Mouse (Mus musculus) embryonic facial prominence, embryonic 12.5 days (tissue): ENCODE measurements around the gene Pole3. TPM values are rescaled to one million over a fixed set of nuclear protein-coding genes. Genes with fewer than 3 reads are reported as not detected.
A peak's percentile ranks its signal among the peaks of the same experiment; 100 is the strongest.

Experiments used
- ATAC-seq: fragments of 200-750 bp; cut with Nextera tagmentation; 2 replicates; pipeline ENCODE4 v1.8.0; 2017; ENCODE audit not compliant: insufficient number of reproducible peaks, insufficient read depth, low FRiP score, low TSS enrichment
- H3K27ac ChIP-seq: fragments of 300-500 bp; sonication (generic); 2 replicates; pipeline ENCODE4 v1.5.1; 2016; ENCODE audit warnings: mild to moderate bottlenecking
- H3K27me3 ChIP-seq: fragments of 300-500 bp; sonication (generic); 2 replicates; pipeline ENCODE4 v1.6.1; 2016; ENCODE audit warnings: mild to moderate bottlenecking, moderate library complexity
- H3K36me3 ChIP-seq: fragments of 300-500 bp; sonication (generic); 2 replicates; pipeline ENCODE4 v1.6.1; 2016; ENCODE audit warnings: mild to moderate bottlenecking
- H3K4me1 ChIP-seq: fragments of 300-500 bp; sonication (generic); 2 replicates; pipeline ENCODE4 v1.6.1; 2016
- H3K4me2 ChIP-seq: fragments of 300-500 bp; sonication (generic); replicated peaks from 2 replicates; pipeline ENCODE4 v1.6.1; 2016; ENCODE audit warnings: mild to moderate bottlenecking, moderate library complexity
- H3K4me3 ChIP-seq: fragments of 300-500 bp; sonication (generic); 2 replicates; pipeline ENCODE4 v1.5.1; 2016; ENCODE audit warnings: mild to moderate bottlenecking
- H3K9ac ChIP-seq: fragments of 300-500 bp; sonication (generic); 2 replicates; pipeline ENCODE4 v1.6.1; 2016; ENCODE audit warnings: mild to moderate bottlenecking, moderate library complexity
- H3K9me3 ChIP-seq: fragments of 300-500 bp; sonication (generic); 2 replicates; pipeline ENCODE4 v1.6.1; 2016; ENCODE audit warnings: mild to moderate bottlenecking, moderate library complexity
- WGBS: fragments of 180-500 bp; shearing (Covaris S2); methylation state at CpG from one replicate; pipeline ENCODE4 v1.1.7; 2016; 5-methylcytosine and 5-hydroxymethylcytosine counted together
- polyA plus RNA-seq: library from polyadenylated mRNA; unstranded; fragments of >200 nt; fragmentation: Nextera tagmentation; extraction: Ambion mirVana; gene quantifications from 2 replicates; pipeline ENCODE4 v1.2.1, GENCODE M21; 2016

Gene Pole3
- polyA plus RNA-seq, 1 experiment from 2014 or later = 92.8 TPM

DNA sequence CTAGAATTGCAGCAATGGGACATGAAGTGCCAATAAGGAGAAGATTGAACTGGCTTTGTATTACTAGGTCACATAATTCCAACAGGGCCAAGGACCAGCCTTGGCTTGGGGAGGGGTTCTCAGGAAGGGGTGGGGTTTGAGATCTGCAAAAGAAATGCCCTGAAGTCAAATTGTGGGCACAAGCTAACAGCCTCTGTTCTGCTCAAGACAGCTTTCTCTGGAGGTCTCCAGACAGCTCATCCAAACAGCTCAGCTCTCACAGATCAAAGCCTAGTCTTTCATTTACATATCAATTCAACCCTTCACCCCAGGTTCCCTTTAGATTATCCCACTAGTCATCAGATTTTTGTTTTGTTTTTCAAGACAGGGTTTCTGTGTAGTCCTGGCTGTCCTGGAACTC, 19.9 kb upstream of the Pole3 start:
- Histone ChIP-seq H3K4me2 (no peak overlapping the region), H3K27ac (no peak overlapping the region), H3K27me3 (no peaks in the 10 kb centered on the region), H3K4me1 (no peaks in the 10 kb centered on the region), H3K9me3 (no peaks in the 10 kb centered on the region), H3K4me3 (no peak overlapping the region), H3K9ac (no peak overlapping the region), H3K36me3 (no peaks in the 10 kb centered on the region)
- no peak for ATAC-seq

DNA sequence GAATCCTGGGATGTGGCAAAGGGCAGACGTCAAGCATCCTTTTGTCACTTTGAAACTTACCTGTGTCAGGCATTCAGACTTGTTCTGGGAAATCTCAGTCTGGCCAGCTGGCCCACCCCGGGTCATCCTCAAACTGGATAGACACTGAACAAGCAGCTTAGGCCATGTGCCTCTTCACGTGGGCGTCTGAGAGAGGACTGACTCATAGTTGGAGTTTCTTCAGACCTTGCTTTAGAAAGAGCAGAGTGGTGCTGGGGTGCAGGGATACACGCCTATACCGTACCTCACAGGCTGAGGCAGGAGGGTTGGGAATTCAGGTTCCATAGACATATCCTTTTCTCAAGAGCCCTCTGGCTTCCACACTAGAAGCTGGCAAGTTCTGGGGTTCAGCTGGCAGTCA, 18.9 kb upstream of the Pole3 start:
- no peaks in the 10 kb centered on the region for H3K9me3 ChIP-seq
- no peak overlapping the region for H3K9ac ChIP-seq
- H3K27ac ChIP-seq = no peak overlapping the region
- no peak for ATAC-seq
- H3K36me3 ChIP-seq = no peaks in the 10 kb centered on the region
- no peaks in the 10 kb centered on the region for H3K4me1 ChIP-seq
- no peak overlapping the region for H3K4me2 ChIP-seq
- H3K27me3 ChIP-seq = no peaks in the 10 kb centered on the region
- WGBS = 90% methylated on average over 6 of the region's 6 CpGs
- no peak overlapping the region for H3K4me3 ChIP-seq

DNA sequence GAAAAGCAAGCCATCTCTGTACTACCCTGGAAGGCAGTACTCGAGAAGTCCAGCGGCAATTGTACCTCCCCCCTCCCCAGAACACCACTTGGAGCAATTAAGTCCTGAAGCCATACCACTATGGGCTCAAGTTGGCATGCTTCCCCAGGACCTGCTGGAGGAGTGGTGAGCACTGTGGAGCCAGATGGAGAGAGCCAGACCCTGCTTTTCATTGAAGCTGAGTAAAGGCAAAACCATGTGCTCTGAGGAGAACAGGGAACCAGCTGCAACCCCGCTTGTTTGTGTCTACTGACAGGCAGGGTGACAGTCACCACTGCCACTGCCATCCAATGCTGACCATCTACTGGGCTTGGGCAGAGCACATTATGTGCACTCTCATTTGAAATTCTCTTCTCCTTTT, 16.9 kb upstream of the Pole3 start:
- Histone ChIP-seq H3K4me1 (no peaks in the 10 kb centered on the region), H3K36me3 (no peaks in the 10 kb centered on the region), H3K9me3 (no peaks in the 10 kb centered on the region), H3K27me3 (no peaks in the 10 kb centered on the region), H3K4me2 (no peak overlapping the region), H3K9ac (no peak overlapping the region), H3K27ac (no peak overlapping the region), H3K4me3 (no peak overlapping the region)
- ATAC-seq = no peak
- WGBS = 74% methylated on average over 3 of the region's 3 CpGs

DNA sequence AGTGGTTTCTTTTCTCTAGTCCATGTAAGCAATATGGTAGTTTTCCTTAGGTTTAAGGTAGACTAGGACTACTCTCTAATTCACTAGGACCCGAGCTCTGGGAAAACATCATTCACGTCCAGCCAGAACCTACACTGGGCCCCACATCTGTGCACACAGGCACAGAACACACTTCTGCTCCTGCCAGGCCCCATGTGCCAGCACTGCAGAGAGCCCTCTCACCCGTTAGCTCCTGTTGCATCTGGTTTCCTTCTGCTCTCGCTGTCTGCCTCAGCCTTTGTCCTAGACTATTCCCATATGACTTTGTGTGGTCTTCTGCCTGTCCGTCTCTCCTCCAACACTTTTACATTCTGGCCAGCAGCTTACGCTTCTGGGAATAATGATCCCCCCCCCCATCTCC, 8.9 kb upstream of the Pole3 start:
- H3K9ac ChIP-seq = no peak overlapping the region
- no peak for ATAC-seq
- H3K4me1 ChIP-seq = 0 out of 2 replicates have a peak, but pooled peaks cover 3% of the 10 kb centered on the region
- no peak overlapping the region for H3K4me2 ChIP-seq
- H3K36me3 ChIP-seq = no peaks in the 10 kb centered on the region
- no peak overlapping the region for H3K4me3 ChIP-seq
- H3K27me3 ChIP-seq = no peaks in the 10 kb centered on the region
- peak overlapping the region; percentile 65 for H3K27ac ChIP-seq
- whole genome bisulfite sequencing = 53% methylated on average over 6 of the region's 6 CpGs
- H3K9me3 ChIP-seq = no peaks in the 10 kb centered on the region

DNA sequence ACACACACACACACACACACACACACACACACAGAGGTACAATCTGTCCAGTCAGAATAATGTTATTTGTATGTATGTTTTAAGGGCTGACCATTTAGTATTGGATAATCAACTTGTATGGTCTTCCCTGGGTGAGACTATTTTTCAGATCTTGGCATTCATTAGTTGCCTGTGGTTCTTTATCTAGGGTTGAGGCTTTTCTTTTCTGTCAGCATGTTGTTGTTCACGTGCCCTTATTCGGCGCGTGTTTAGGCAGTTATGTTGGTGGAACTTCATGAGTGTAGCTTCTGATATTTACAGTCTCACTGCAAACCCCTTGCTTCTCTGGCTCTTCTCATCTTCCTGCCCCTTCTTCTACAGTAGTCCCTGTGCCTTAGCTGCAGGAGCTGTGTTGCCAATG, 2.8 kb upstream of the Pole3 start:
- H3K4me3 ChIP-seq = no peak overlapping the region
- H3K27ac ChIP-seq = no peak overlapping the region
- H3K4me1 ChIP-seq = peaks cover 9% of the 10 kb centered on the region
- no peak overlapping the region for H3K9ac ChIP-seq
- no peaks in the 10 kb centered on the region for H3K27me3 ChIP-seq
- peaks cover 12% of the 10 kb centered on the region for H3K36me3 ChIP-seq
- WGBS = 82% methylated on average over 4 of the region's 4 CpGs
- ATAC-seq = no peak
- H3K9me3 ChIP-seq = no peaks in the 10 kb centered on the region
- no peak overlapping the region for H3K4me2 ChIP-seq

DNA sequence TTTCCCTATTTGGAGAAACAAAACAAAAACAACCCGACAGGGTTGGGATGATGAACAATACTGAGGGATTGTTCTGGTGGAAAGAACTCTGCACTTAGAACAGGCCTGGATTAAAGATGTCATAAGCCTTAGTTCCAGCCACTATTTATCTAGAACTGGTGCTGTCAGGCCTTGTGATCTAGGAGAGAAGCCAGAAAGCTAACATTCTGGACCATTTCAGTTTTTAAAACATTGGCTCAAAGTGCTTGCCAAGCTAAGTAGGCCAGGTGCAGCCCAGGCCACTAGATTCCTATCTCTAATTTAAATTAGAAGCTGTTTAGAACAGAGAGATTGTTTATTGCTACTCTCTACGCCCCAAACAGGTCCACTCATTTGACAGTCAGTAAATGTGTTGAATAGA, 1.4 kb upstream of the Pole3 start:
- WGBS = 61% methylated on average over 2 of the region's 2 CpGs
- no peak for ATAC-seq
- no peaks in the 10 kb centered on the region for H3K27me3 ChIP-seq
- H3K9ac ChIP-seq = no peak overlapping the region
- H3K27ac ChIP-seq = no peak overlapping the region
- H3K4me3 ChIP-seq = no peak overlapping the region
- peaks cover 9% of the 10 kb centered on the region for H3K4me1 ChIP-seq
- no peaks in the 10 kb centered on the region for H3K9me3 ChIP-seq
- no peak overlapping the region for H3K4me2 ChIP-seq
- peaks cover 16% of the 10 kb centered on the region for H3K36me3 ChIP-seq

DNA sequence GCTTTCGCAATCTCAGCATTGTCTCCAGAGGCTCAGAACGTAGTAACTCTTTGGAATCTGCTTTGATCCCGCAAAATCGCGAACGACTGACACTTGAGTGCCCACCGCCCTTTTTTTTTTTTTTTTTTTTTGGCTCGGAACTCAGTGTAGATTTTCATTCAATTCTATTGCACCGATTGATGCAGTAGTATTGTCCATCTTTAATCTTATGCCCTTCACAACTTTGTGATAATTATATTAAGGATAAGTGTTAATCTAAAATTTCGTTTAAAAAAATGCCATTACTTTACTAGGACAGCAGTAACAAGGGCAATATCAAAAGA, 582 bp upstream of the Pole3 start:
- H3K9ac ChIP-seq = peak overlapping the region; percentile 78; the same call in 1 of the 2 replicates
- H3K27ac ChIP-seq = no peak overlapping the region
- peak overlapping the region; percentile 83 for H3K4me3 ChIP-seq
- no peaks in the 10 kb centered on the region for H3K27me3 ChIP-seq
- no peaks in the 10 kb centered on the region for H3K9me3 ChIP-seq
- peaks cover 16% of the 10 kb centered on the region for H3K36me3 ChIP-seq
- under 1% methylated on average over 10 of the region's 10 CpGs for WGBS
- ATAC-seq = no peak
- peaks cover 9% of the 10 kb centered on the region for H3K4me1 ChIP-seq
- peak overlapping the region; percentile 68 for H3K4me2 ChIP-seq

DNA sequence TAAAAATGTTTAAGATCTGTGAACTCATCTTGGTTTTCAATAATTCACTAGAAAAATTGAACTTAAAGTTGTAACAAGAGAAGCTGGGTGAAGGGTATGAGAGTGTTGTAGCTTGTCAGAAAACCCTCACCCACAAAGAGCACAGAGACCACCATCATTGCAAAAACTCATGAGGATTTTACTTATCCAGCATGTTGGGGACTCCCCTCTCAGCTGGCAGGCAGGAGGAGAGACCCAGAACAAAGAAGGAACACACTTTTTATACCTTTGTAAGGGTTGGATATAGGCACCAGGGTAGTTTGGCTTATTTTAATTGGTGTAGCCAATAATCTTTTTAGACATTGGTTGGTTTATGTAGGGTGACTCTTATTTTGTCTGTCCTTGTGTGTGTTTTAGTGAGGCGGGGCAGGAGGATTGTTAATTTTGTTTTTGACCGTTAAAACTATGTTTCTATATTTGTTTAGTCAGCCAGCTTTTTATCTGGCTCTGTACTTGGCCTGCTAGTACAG, 3.9 kb downstream of the Pole3 start:
- Histone ChIP-seq H3K4me2 (no peak overlapping the region), H3K9me3 (no peaks in the 10 kb centered on the region), H3K4me3 (no peak overlapping the region), H3K27ac (no peak overlapping the region), H3K27me3 (no peaks in the 10 kb centered on the region), H3K4me1 (peaks cover 38% of the 10 kb centered on the region), H3K9ac (no peak overlapping the region), H3K36me3 (peaks cover 16% of the 10 kb centered on the region)
- no peak for ATAC-seq
- 94% methylated on average over 2 of the region's 2 CpGs for WGBS

DNA sequence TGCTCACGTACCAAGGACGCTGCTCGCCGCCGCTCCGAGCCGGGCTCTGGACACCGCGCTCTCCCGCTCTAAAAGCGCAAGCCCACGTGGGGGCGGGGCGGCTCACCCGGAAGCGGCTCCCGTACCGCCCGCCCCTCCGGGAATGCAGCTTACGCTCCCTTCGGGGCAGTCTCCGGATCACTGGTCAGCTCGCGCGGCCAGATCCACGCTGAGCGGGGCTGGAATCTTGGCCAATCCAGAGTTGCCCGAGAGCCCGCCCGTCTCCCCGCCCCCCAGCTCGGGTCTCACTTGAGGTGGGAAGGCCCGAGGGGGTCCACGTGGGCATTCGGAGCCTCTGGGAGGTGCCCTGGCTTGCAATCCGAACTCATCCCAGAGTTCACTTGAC, 5.0 kb downstream of the Pole3 start, which contains the start of gene Alad:
Gene Alad, minus strand, starts transcription at position 70 of the 385 bp plus-strand sequence.
- H3K4me1 ChIP-seq = peaks cover 38% of the 10 kb centered on the region

DNA sequence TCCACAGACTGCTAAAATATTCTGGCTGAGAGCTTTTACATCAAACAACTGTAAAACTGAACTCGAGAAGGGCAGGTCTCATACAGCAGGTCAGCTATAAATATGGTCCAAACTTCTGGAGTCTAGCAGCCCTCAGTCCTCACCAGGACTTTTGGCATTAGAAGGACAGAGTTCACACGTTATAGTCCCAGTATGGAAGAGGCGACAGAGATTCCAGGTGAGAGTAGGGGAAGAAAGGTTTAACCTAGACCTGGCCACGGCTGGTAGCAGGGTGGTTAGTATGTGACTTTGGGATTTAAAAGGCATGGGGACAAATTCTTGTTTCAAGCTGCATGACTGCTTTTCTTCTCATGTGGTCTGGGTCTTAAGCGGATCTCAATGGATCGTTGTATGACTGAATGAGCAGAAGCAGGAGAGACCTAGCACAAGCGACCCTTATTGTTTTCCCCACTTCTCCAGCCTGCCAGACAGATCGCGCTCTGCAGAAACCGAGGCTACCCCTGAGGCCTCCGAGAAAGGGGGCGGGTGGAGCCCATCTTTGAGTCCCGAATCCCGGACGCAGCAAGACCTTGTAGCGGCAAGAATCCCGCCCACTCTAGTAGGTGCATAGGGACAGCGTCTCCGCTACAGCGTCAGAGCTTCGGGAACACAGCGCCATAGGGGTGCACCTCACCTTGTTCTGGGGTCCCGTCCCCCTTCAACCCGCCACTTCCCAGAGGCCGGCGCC, 5.6 kb downstream of the Pole3 start:
- Histone ChIP-seq H3K36me3 (peaks cover 16% of the 10 kb centered on the region), H3K9ac (peak overlapping the region; percentile 75), H3K9me3 (no peaks in the 10 kb centered on the region), H3K4me2 (peak overlapping the region; percentile 74), H3K27ac (peak overlapping the region; percentile 86), H3K4me3 (peak overlapping the region; percentile 78), H3K27me3 (no peaks in the 10 kb centered on the region), H3K4me1 (peaks cover 36% of the 10 kb centered on the region)
- WGBS = 2% methylated on average over 26 of the region's 26 CpGs
- peak; percentile 58 for ATAC-seq

More for the DNA sequence above, 5.0 kb downstream of the Pole3 start, which contains the start of gene Alad:
- under 1% methylated on average over 37 of the region's 37 CpGs for WGBS
- peak within 1 kb of the TSS; percentile 75 for H3K9ac ChIP-seq
- peak within 1 kb of the TSS; percentile 74 for H3K4me2 ChIP-seq
- H3K36me3 ChIP-seq = peaks cover 16% of the 10 kb centered on the region
- H3K27ac ChIP-seq = peak within 1 kb of the TSS; percentile 86
- peak within 1 kb of the TSS; percentile 78 for H3K4me3 ChIP-seq
- ATAC-seq = peak; percentile 70
- H3K27me3 ChIP-seq = no peaks in the 10 kb centered on the region
- H3K9me3 ChIP-seq = no peaks in the 10 kb centered on the region

DNA sequence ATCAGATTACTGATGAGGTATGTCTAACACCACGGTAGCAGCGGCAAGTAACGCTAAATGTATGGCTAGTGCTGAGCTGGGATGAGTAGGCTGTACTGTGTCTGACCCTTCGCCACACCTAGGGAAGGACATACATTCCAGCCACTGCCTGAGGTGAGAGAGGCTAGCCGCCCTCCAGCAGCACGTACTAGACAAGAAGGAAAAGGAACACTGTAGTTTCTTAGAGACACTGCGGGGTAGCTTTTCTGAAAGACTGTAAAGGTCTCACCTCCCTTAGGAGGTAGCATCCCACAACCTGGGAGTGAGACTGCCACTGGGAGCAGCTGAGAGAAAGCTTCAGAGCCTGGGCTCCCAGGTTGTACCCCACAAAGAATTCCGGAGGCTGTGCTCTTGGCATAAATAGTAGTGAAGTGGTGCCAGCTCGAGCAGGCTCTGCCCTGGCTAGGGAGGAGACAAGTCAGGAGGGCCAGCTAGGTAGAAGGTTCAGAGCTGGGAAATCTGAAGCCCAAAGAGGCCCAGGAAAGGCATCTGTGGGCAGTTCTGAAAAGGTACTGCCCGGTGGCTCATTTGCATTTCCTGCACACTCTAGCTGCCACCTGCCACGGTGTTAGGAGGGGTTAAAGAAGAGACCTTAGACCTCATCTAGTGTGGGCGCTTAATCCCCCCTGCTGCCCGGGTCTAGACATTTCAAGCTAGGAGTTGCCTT, 6.3 kb downstream of the Pole3 start:
- Histone ChIP-seq H3K4me3 (peak overlapping the region; percentile 78), H3K27ac (peak overlapping the region; percentile 55; the same call in 1 of the 2 replicates), H3K36me3 (peaks cover 19% of the 10 kb centered on the region), H3K9me3 (no peaks in the 10 kb centered on the region), H3K27me3 (no peaks in the 10 kb centered on the region), H3K9ac (peak overlapping the region; percentile 75), H3K4me1 (peaks cover 29% of the 10 kb centered on the region), H3K4me2 (peak overlapping the region; percentile 74)
- 46% methylated on average over 13 of the region's 13 CpGs for WGBS
- no peak for ATAC-seq
